Mouse (Mus musculus) kidney, postnatal 10 days (tissue): ENCODE data around the gene Gse1.

ENCODE experiments used
- DNase-seq: peaks from one replicate; pipeline ENCODE4 v3.0.0; 2021; ENCODE audit warnings: mixed read lengths

The Gse1 gene

GRCm38 (mm10) chr8:120542995-120543394 lies 314.7 kb downstream of the Gse1 start:
- DNase-seq, result no peak

- peak; percentile 88 for DNase-seq
These were observed 315.3 kb downstream of the Gse1 start for GRCm38 (mm10) chr8:120543416-120544055.

- no peak for DNase-seq
These were observed 315.9 kb downstream of the Gse1 start for GRCm38 (mm10) chr8:120544155-120544554.

- no peak for DNase-seq
These were observed 319.3 kb downstream of the Gse1 start for GRCm38 (mm10) chr8:120547562-120547961.

- no peak for DNase-seq
These were observed 320.1 kb downstream of the Gse1 start for GRCm38 (mm10) chr8:120548313-120548761.

GRCm38 (mm10) chr8:120549321-120549921 lies 321.2 kb downstream of the Gse1 start:
- peak; percentile 55 for DNase-seq

DNA sequence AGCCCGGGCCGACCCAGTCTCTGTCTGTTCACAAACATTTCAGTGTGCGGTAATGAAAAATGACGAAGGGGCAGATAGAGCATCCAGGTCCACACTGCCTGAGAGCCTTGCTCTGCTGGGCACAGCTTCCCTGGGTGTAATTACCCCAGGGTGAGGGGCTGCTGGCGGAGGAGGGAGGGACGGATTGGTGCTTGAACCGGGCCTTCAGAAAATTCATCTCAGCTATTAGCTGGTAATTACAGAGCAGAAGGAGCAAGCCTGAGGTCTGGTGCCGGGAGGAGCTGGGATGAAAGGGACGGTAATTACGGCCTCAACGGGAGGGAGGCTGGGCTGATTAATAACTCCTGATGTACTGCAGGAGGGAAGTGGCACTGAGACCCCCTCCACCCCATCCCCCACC lies 321.7 kb downstream of the Gse1 start:
- no peak for DNase-seq

- no peak for DNase-seq
These were observed 322.2 kb downstream of the Gse1 start for GRCm38 (mm10) chr8:120550430-120550829.

GRCm38 (mm10) chr8:120550937-120551676 lies 322.9 kb downstream of the Gse1 start:
- no peak for DNase-seq

DNA sequence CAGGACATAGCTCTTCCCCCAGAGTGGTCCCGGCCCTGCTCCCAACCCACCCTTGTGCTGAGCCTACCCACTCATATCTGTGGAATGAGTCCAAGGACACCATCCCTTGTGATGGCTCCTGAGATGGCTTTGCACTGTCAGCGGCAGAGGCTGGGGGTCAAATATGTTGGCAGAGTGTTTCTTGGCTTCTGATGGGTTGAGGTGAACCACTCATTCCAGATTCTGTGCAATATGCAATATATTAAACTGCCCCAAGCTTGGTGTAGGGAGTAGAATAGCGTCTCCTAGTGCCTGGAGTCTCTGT lies 323.4 kb downstream of the Gse1 start:
- no peak for DNase-seq

- DNase-seq, result no peak
These were observed 324.3 kb downstream of the Gse1 start for GRCm38 (mm10) chr8:120552509-120552908.

DNA sequence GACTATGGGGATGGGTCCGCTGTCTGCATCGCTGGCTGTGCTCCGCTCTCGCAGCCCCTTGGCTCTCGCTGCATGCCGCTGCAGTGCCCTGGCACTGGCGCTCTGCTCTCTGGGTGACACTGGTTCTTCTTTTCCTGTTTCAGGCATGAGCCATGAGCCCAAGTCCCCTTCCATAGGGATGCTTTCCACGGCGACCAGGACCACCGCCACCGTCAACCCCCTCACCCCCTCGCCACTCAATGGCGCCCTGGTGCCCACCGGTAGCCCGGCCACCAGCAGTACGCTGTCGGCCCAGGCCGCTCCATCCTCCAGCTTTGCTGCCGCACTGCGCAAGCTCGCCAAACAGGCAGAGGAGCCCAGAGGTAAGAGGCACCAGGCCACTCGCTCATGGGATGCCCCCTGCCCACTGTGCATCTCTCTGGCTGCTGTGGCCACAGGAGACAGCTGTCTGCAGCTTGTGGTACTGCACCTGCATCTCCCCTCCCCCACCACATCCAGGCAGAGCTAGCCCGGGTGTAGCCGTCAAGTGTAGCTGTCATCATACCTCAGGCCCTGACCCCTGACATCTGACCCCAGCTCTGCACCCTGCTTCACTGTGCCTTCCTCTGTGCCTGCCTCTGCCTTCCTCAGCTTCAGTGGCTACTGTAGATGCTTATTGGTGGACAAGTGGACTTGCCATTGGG lies 325.3 kb downstream of the Gse1 start:
- DNase-seq, result no peak

- no peak for DNase-seq
These were observed 326.3 kb downstream of the Gse1 start for GRCm38 (mm10) chr8:120554466-120555039.

DNA sequence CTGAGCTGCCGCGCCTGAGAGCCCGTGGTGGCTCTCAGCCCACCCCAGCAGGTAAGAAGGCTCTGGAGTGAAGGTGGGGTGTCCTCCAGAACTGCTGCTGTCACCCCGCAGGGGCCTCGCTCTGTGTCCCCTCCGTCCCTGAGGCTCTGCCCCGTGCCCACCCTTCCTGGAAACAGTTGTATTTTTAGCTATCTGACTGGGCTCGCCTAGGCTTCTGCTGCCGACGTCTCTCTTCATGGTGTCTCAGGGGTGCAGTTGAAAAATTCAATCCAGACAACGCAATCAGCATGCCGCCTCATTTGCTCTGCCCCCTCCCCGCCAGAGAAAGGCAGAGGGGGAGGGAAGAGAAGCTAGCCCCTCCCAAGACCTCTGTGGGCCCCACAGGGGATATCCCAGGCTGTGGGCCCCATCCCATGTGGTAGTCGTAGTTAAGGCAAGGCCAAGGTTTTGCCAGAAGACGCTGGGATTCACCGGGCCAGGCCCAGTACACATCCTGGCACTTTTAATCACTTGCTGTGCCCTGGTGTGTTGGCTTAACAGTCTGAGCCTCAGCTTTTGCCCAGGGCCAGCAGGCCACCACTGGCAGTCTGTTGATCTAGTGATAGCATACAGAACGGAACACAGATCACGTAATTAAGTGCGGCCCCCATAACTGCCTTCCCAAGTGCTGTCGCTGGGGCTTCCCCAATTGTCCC lies 328.1 kb downstream of the Gse1 start:
- no peak for DNase-seq

- no peak for DNase-seq
These were observed 329.1 kb downstream of the Gse1 start for GRCm38 (mm10) chr8:120557170-120557965.

- DNase-seq, result no peak
These were observed 329.9 kb downstream of the Gse1 start for GRCm38 (mm10) chr8:120558162-120558561.

DNA sequence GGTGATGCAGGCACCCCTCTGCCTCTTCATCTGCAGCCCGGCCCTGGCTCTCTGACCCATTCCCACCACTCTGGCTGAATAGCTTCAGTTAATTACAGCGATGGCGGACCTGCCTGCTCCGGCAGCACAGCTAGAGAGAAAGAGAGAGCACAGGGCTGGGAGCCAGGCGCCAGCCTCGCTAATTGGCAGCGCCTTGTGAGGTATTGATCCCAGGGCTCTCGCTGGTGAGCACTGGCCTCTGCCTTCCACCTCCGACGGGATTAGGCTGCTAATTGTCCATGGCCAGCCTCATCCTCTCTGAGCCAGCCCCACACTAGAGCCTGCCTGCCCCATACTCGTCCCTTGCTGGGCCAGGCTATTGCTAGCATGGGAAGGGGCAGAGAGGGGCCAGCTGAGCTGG lies 331.4 kb downstream of the Gse1 start:
- no peak for DNase-seq

GRCm38 (mm10) chr8:120560535-120560934 lies 332.3 kb downstream of the Gse1 start:
- DNase-seq, result no peak

GRCm38 (mm10) chr8:120561539-120562435 lies 333.5 kb downstream of the Gse1 start:
- peak; percentile 61 for DNase-seq

DNA sequence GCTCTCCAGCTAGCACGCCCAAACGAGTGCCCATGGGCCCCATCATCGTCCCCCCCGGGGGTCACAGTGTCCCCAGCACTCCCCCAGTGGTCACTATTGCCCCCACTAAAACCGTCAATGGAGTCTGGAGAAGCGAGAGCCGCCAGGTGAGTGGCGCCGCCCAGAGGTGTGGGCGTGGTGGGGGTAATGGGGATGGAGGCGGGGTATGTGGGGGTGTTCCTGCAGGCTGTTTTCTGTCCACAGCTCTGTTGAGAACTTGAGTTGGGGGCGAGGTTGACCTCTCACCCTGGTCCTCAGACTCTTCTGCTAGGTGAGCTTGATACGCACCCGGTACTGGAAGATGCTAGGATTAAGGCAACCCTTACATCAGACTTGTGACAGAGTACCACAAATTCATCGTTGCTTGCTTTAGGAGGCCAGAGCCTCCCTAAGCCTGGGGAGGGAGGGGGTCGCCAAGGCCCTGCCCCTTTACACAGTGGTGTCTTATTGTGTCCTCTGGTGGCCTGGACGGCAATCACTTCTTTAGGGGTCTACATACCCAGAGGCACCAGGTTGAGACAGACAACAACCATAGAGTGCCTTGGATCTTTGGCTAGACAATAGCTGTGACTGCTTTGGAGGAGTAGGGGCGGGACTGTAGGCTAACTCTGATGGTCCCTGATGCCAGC lies 334.6 kb downstream of the Gse1 start:
- DNase-seq, result no peak
